Mouse (Mus musculus) cerebellum, adult 2 months (tissue): Measurements from ENCODE around the gene Dlx3. TPM values are rescaled to one million over a fixed set of nuclear protein-coding genes. Genes with fewer than 3 reads are reported as not detected.

Experiments used
- DNase-seq, 2 experiments: peaks; one replicate each; pipeline ENCODE4 v3.0.0; 2021
- H3K27ac ChIP-seq: fragments of 200-500 bp; 2 replicates; pipeline ENCODE4 v1.5.1; 2012; ENCODE audit warnings: low read length, control low read depth, inconsistent platforms; ENCODE audit not compliant: insufficient read depth
- H3K27me3 ChIP-seq: fragments of 200-500 bp; 2 replicates; pipeline ENCODE4 v1.6.1; 2012; ENCODE audit warnings: inconsistent platforms, mild to moderate bottlenecking, low read length, moderate library complexity; ENCODE audit not compliant: control insufficient read depth, insufficient read depth
- H3K4me1 ChIP-seq: fragments of 200-500 bp; 2 replicates; pipeline ENCODE4 v1.6.1; 2011; ENCODE audit warnings: low read length; ENCODE audit not compliant: control insufficient read depth, insufficient read depth
- H3K4me3 ChIP-seq: fragments of 200-500 bp; replicated peaks from 2 replicates; pipeline ENCODE3; 2011; ENCODE audit warnings: mild to moderate bottlenecking, low read depth, low read length, control low read depth; ENCODE audit not compliant: insufficient read depth
- CTCF ChIP-seq: fragments of 200-500 bp; IDR thresholded peaks from 2 replicates; pipeline ENCODE4 v1.5.1; 2011; ENCODE audit warnings: low read depth, mild to moderate bottlenecking, control low read depth, low read length, moderate library complexity, borderline replicate concordance; ENCODE audit not compliant: insufficient read depth
- POLR2A ChIP-seq: fragments of 200-500 bp; IDR thresholded peaks from 2 replicates; pipeline ENCODE4 v1.6.1; 2011; ENCODE audit warnings: low read length, control low read depth, borderline replicate concordance; ENCODE audit not compliant: insufficient read depth
- WGBS: fragments of 180-500 bp; shearing (Covaris S2); methylation state at CpG from one replicate; pipeline ENCODE4 v1.1.7; 2018; 5-methylcytosine and 5-hydroxymethylcytosine counted together
- polyA plus RNA-seq: library from polyadenylated mRNA; depleted of rRNA; stranded (reverse); fragments of >200 nt; gene quantifications from 2 replicates; pipeline ENCODE4 v1.2.3, GENCODE M21; 2012

Dlx3 gene
- polyA plus RNA-seq, 1 experiment = 0.38 TPM

DNA sequence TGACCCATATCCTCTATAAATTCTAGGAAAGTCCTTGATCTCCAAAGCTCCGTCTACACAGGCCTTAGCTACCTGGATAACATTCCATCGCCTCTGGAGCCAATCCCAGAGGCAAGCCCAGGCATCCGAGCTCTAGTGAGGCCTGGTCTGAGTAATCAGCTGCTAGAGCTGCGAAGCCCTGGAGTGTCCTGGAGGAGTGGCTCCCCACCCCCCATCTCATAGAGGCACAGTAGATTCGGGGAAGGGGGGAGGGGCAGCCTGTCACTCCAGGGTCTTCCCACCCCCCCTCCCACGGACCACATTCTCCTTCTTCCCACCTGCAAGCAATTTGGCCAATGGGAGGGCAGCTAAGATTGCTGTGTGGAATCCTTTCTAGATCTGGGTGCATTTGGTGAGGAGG, 17.4 kb downstream of the Dlx3 start:
- DNase-seq = no peak
- 58% methylated on average over 6 of the region's 6 CpGs for WGBS
- no peaks in the 10 kb centered on the region for H3K4me1 ChIP-seq
- TF ChIP-seq CTCF = no peak
- TF ChIP-seq POLR2A = no peak
- no peak overlapping the region for H3K4me3 ChIP-seq
- H3K27ac ChIP-seq = no peak overlapping the region
- H3K27me3 ChIP-seq = peaks cover 3% of the 10 kb centered on the region; the same call in 1 of the 2 replicates

DNA sequence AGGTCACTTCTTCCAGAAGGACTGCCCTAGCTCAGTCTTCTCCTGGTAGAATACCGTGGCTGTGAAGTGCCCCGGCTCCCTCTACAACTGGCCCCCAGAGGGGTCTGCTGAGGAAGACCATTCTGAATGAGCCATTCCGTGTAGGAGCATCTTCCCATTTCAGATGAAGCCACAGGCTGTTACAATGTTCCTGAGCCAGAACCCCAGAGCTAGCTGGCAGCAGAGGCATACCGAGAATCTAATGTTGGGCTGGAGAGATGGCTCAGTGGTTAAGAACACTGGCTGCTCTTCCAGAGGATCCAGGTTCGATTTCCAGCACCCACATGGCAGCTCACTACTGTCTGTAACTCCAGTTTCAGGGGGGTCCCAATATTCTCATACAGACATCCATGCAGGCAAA, 20.0 kb downstream of the Dlx3 start:
- Histone ChIP-seq H3K27ac (no peak overlapping the region), H3K4me3 (no peak overlapping the region), H3K4me1 (no peaks in the 10 kb centered on the region; the same call in 1 of the 2 replicates), H3K27me3 (peaks cover 5% of the 10 kb centered on the region; the same call in 1 of the 2 replicates)
- 24% methylated on average over 5 of the region's 5 CpGs for WGBS
- TF ChIP-seq POLR2A = no peak
- no peak for TF ChIP-seq CTCF
- DNase-seq = no peak

DNA sequence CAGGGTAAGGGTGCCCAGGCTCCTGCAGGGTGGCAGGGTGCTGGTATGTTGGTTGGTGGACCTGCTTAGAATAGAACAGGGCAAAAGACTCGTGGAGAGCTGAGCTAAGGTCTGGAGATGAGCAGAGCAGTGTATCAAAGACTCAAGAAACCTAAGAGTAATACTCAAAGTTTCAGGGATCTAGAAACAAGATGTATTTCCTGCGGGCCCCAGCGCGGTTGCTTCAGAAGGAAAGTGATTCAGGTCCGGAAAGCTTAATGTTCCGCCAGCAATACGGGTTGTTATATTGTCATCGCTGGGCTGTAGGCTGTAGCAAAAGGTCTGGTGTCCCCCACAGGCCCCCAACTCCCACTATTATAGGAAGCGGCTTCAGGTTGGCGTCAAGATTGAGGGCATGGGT, 22.3 kb downstream of the Dlx3 start:
- H3K27me3 ChIP-seq = peaks cover 7% of the 10 kb centered on the region; the same call in 1 of the 2 replicates
- TF ChIP-seq CTCF = no peak
- TF ChIP-seq POLR2A = no peak
- 23% methylated on average over 10 of the region's 10 CpGs for WGBS

DNA sequence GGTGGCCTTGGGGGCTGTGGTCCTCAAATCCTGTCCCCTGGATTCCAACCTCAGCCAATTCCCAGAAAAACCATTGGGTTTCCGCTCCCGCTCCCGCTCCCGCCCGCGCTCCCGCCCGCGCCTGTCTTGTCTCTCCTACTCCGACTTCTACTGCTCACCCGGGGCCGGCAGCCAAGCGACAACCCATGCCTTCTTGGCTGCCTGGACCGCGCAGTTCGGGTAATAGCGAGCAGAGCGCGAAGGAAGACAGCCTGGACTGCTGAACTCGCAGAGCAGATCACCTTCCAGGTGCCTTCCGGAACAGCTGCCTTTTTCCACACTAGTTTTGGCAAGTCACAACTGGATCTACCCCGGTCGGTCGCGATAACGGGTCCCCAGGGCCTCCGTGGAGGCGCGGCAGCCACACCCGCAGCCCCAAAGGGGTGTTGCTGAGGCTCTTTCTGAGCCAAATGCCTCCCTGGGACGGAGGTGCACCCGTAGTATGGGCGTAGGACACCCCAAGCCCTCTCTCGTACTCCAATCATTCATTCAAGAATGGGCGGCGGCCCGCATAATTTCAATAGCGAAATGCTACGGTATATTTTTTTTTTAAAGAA, 23.2 kb downstream of the Dlx3 start:
- H3K4me1 ChIP-seq = no peaks in the 10 kb centered on the region; the same call in 1 of the 2 replicates
- peak in 1 of 2 experiments; percentile 17 for DNase-seq
- H3K4me3 ChIP-seq = no peak overlapping the region
- 3% methylated on average over 39 of the region's 39 CpGs for WGBS
- no peak overlapping the region for H3K27ac ChIP-seq
- TF ChIP-seq CTCF (no peak), POLR2A (no peak)
- H3K27me3 ChIP-seq = peaks cover 7% of the 10 kb centered on the region; the same call in 1 of the 2 replicates

More for the DNA sequence above, 22.3 kb downstream of the Dlx3 start:
- no peak overlapping the region for H3K4me3 ChIP-seq
- H3K27ac ChIP-seq = no peak overlapping the region
- no peak for DNase-seq
- H3K4me1 ChIP-seq = no peaks in the 10 kb centered on the region; the same call in 1 of the 2 replicates

DNA sequence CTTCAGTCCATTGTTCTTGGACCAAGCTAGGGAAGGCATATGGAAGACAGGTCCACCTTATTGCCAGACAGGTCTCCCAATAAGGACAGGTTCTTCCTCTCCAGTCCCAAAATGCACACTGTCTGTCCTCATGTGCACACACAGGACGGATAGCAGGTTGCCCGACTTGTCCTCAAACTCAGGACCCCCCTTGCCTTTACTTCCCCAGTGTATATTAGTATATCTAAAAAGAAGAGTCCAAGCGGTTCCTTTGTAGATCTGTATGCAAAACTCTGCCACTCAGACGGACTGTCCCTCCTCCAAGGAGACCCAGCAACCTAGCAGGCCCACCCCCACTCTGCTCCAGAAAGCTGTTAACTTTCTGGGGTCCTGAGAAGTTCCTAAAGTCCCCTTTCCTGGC, 23.7 kb downstream of the Dlx3 start:
- TF ChIP-seq POLR2A (no peak), CTCF (no peak)
- Histone ChIP-seq H3K4me1 (no peaks in the 10 kb centered on the region; the same call in 1 of the 2 replicates), H3K27me3 (peaks cover 7% of the 10 kb centered on the region; the same call in 1 of the 2 replicates), H3K27ac (no peak overlapping the region), H3K4me3 (no peak overlapping the region)
- DNase-seq = no peak
- 17% methylated on average over 4 of the region's 4 CpGs for WGBS

- DNase-seq = no peak
- WGBS = 19% methylated on average over 9 of the region's 9 CpGs
These were observed 24.4 kb downstream of the Dlx3 start for GRCm38 (mm10) chr11:95144091-95144945.

GRCm38 (mm10) chr11:95144946-95145483, 25.1 kb downstream of the Dlx3 start:
- no peak for TF ChIP-seq CTCF
- WGBS = 3% methylated on average over 34 of the region's 34 CpGs
- Histone ChIP-seq H3K4me1 (no peaks in the 10 kb centered on the region; the same call in 1 of the 2 replicates), H3K27ac (no peak overlapping the region), H3K27me3 (peaks cover 9% of the 10 kb centered on the region; the same call in 1 of the 2 replicates), H3K4me3 (no peak overlapping the region)
- DNase-seq = peak in 1 of 2 experiments; percentile 26

More at GRCm38 (mm10) chr11:95144091-95144945, 24.4 kb downstream of the Dlx3 start:
- TF ChIP-seq POLR2A (no peak), CTCF (no peak)
- Histone ChIP-seq H3K27ac (no peak overlapping the region), H3K4me1 (no peaks in the 10 kb centered on the region; the same call in 1 of the 2 replicates), H3K27me3 (peaks cover 7% of the 10 kb centered on the region; the same call in 1 of the 2 replicates), H3K4me3 (no peak overlapping the region)
